Mouse (Mus musculus): ENCODE results near the gene Cacng4. TPM values are rescaled to one million over a fixed set of nuclear protein-coding genes. Genes with fewer than 3 reads are reported as not detected.
A peak's percentile ranks its signal among the peaks of the same experiment; 100 is the strongest.

Gene Cacng4
- polyA plus RNA-seq, 1 experiment from 2014 or later, result 3.8 TPM

DNA sequence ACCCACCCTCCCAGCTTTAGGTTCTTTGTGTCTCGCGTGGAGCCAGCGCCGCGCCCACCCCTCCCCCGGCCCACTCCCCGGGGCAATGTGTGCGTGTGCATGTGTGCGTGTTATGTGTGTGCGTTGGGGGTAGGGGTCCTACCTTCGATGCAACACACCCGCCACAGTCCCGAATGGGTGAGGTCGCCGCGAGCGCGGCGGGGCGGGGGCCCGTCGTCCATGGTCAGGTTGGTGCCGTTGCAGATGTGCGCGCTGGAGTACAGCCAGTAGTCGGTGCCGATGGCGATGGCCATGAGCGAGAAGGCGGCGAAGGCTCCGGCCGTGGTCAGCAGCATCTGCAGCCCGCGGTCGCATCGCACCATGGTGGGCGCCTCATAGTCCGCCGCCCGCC is 259 bp downstream of the Cacng4 start:
- peak overlapping the region; percentile 99 for H3K4me2 ChIP-seq (replicated peaks)
- peak overlapping the region; percentile 66 for H3K4me3 ChIP-seq (replicated peaks)
- H3K9ac ChIP-seq, result peak overlapping the region; percentile 21; the same call in 1 of the 2 replicates
- H3K27me3 ChIP-seq, result peaks cover 45% of the 10 kb centered on the region
- peaks cover 33% of the 10 kb centered on the region for H3K4me1 ChIP-seq
- no peak overlapping the region for H3K27ac ChIP-seq (replicated peaks)
- no peaks in the 10 kb centered on the region for H3K36me3 ChIP-seq
- no peak for ATAC-seq (ENCODE audit: insufficient number of reproducible peaks, low FRiP score, low TSS enrichment, low read depth)
- 0% methylated on average over 40 of the region's 41 CpGs for WGBS
- H3K9me3 ChIP-seq (replicated peaks), result no peaks in the 10 kb centered on the region

DNA sequence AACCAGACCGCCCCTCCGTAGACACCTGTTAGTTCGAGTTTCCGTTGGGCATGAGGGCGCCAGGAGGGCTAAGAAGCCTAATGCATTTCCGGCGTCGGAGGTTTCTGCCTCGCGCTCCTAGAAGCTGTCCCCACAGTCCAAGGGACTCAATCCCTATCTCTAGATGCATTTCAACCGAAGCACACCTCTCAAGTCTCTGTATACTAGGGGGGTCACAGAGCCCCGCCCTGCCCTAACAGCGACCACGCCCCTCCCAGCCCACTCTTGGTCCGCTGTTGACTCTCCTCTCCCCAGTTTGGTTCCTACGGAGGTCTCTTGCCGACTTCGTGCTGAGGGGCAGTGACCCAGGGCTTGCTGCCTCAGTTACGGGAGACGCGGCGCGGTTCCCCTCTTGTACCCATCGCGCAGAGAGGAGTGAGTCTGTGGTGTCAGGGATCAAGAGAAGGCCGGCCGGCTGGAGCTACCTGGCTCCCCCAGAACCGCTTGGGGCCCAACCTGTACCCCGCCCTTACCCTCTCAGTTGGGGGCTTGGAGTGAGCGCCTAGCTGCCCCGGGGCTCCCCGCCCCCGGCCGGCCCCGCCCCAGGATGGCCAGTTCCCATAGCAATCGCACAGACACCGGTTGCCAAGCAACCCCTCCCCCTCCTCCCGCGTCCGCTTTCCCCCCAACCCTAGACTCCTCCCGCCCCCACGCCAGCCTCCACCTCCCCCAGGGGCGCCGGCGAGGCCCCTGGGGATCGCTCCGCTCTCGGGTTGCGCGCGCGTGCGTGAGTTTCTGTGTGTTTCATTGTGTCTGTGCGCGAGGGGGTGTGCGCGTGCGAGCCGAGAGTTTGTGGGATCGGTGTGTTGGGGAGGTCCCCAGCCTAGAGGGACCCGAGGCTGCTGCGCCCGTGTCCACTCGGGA is 906 bp downstream of the Cacng4 start:
- WGBS, result under 1% methylated on average over 64 of the region's 64 CpGs
- peaks cover 40% of the 10 kb centered on the region for H3K27me3 ChIP-seq
- H3K4me2 ChIP-seq (replicated peaks), result peak overlapping the region; percentile 99
- H3K4me3 ChIP-seq (replicated peaks), result peak overlapping the region; percentile 66
- no peaks in the 10 kb centered on the region for H3K9me3 ChIP-seq (replicated peaks)
- peak overlapping the region; percentile 21 for H3K9ac ChIP-seq
- no peak overlapping the region for H3K27ac ChIP-seq (replicated peaks)
- H3K36me3 ChIP-seq, result no peaks in the 10 kb centered on the region
- ATAC-seq (ENCODE audit: insufficient number of reproducible peaks, low FRiP score, low TSS enrichment, low read depth), result peak; percentile 27
- H3K4me1 ChIP-seq, result peaks cover 33% of the 10 kb centered on the region

- Histone ChIP-seq H3K27me3 (peaks cover 26% of the 10 kb centered on the region), H3K36me3 (no peaks in the 10 kb centered on the region), H3K4me2 (replicated peaks) (0 out of 2 replicates have a peak overlapping the region, but pooled peaks have one; percentile 99), H3K4me1 (peaks cover 33% of the 10 kb centered on the region), H3K9me3 (replicated peaks) (no peaks in the 10 kb centered on the region), H3K4me3 (replicated peaks) (no peak overlapping the region), H3K27ac (replicated peaks) (no peak overlapping the region), H3K9ac (no peak overlapping the region)
- ATAC-seq (ENCODE audit: insufficient number of reproducible peaks, low FRiP score, low TSS enrichment, low read depth), result no peak
- WGBS, result 21% methylated on average over 9 of the region's 9 CpGs
Measured at GRCm38 (mm10) chr11:107792136-107792535, 2.2 kb downstream of the Cacng4 start.

GRCm38 (mm10) chr11:107785761-107786160 is 8.6 kb downstream of the Cacng4 start:
- no peak overlapping the region for H3K4me2 ChIP-seq (replicated peaks)
- H3K27me3 ChIP-seq, result no peaks in the 10 kb centered on the region
- H3K4me3 ChIP-seq (replicated peaks), result no peak overlapping the region
- WGBS, result 77% methylated on average over 3 of the region's 3 CpGs
- H3K9me3 ChIP-seq (replicated peaks), result no peaks in the 10 kb centered on the region
- H3K36me3 ChIP-seq, result no peaks in the 10 kb centered on the region
- H3K27ac ChIP-seq (replicated peaks), result no peak overlapping the region
- no peak overlapping the region for H3K9ac ChIP-seq
- H3K4me1 ChIP-seq, result no peaks in the 10 kb centered on the region
- no peak for ATAC-seq (ENCODE audit: insufficient number of reproducible peaks, low FRiP score, low TSS enrichment, low read depth)

DNA sequence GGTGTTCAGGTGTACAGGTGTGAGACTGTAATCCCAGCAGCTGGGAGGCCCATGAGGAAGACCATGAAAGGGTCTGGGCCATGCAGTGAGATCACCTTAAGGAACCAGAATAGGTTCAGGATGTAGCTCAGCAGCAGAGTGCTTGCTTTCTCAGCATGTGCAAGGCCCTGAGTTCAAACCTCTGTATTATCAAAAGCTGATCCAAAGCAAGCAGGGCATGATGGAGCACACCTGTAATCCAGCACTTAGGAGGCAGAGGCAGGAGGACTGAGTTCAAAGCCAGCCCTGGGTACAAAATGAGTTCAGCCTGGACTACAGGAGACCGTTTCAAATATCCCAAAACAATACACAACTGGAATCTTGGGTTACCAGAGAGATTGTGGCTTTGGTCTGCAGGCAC is 9.1 kb downstream of the Cacng4 start:
- H3K27ac ChIP-seq (replicated peaks), result no peak overlapping the region
- H3K36me3 ChIP-seq, result no peaks in the 10 kb centered on the region
- no peak overlapping the region for H3K4me2 ChIP-seq (replicated peaks)
- H3K9me3 ChIP-seq (replicated peaks), result no peaks in the 10 kb centered on the region
- H3K9ac ChIP-seq, result no peak overlapping the region
- WGBS, result 63% methylated on average over 1 of the region's 1 CpGs
- H3K4me1 ChIP-seq, result no peaks in the 10 kb centered on the region
- no peak overlapping the region for H3K4me3 ChIP-seq (replicated peaks)
- H3K27me3 ChIP-seq, result no peaks in the 10 kb centered on the region
- ATAC-seq (ENCODE audit: insufficient number of reproducible peaks, low FRiP score, low TSS enrichment, low read depth), result no peak

DNA sequence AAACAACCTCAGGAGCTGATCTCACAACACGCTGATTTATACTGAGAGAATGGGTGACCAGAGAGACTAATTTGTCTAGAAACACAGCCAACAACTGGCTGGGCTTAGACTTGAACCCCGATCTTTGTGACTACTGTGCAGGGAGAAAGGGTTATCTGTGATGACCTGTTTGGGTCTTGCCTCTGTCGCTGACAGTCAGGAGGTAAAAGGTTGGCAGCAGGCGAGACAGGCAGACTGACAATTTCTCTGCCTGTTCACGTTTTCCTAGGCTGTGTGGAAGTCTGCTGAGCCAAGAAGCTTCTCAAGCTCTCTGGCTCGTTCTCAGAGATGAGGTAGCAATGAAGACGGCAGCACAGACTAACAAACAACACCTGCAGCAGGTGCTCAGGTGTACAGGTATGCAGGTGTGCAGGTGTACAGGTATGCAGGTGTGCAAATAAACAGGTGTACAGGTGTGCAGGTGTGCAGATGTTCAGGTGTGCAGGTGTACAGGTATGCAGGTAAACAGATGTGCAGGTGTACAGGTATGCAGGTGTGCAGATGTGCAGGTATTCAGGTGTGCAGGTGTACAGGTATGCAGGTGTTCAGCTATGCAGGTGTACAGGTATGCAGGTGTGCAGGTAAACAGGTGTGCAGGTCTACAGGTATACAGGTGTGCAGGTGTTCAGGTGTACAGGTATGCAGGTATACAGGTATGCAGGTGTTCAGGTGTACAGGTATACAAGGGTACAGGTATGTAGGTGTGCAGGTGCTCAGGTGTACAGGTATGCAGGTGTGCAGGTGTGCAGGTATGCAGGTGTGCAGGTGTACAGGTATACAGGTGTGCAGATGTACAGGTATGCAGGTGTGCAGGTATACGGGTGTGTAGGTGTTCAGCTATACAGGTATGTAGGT is 10.2 kb downstream of the Cacng4 start:
- Histone ChIP-seq H3K4me1 (no peaks in the 10 kb centered on the region), H3K27ac (replicated peaks) (no peak overlapping the region), H3K9me3 (replicated peaks) (no peaks in the 10 kb centered on the region), H3K9ac (no peak overlapping the region), H3K4me2 (replicated peaks) (no peak overlapping the region), H3K36me3 (no peaks in the 10 kb centered on the region), H3K4me3 (replicated peaks) (no peak overlapping the region), H3K27me3 (no peaks in the 10 kb centered on the region)
- WGBS, result 83% methylated on average over 8 of the region's 8 CpGs
- ATAC-seq (ENCODE audit: insufficient number of reproducible peaks, low FRiP score, low TSS enrichment, low read depth), result no peak

DNA sequence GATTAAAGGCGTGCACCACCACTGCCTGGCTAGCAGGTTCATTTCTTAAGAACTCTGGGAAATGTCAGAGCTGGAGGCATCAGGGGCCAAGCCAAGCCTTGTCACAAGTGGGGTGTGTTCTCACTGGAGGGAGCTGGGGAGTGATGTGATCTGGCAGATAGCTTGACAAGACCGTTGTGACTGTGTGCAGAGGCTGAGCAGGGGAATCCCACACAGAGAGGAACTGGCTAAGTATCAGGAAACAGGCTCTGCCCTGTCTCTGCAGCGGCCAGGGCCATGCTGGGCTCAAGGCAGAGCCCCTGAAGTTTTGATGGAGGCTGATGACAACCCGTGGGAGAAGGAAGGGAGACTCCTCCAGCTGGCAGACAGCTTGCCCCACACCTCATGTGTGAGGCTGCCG is 11.8 kb downstream of the Cacng4 start:
- no peak overlapping the region for H3K9ac ChIP-seq
- WGBS, result 51% methylated on average over 5 of the region's 5 CpGs
- no peaks in the 10 kb centered on the region for H3K4me1 ChIP-seq
- H3K36me3 ChIP-seq, result no peaks in the 10 kb centered on the region
- H3K27ac ChIP-seq (replicated peaks), result no peak overlapping the region
- no peak for ATAC-seq (ENCODE audit: insufficient number of reproducible peaks, low FRiP score, low TSS enrichment, low read depth)
- no peak overlapping the region for H3K4me3 ChIP-seq (replicated peaks)
- no peaks in the 10 kb centered on the region for H3K27me3 ChIP-seq
- no peaks in the 10 kb centered on the region for H3K9me3 ChIP-seq (replicated peaks)
- H3K4me2 ChIP-seq (replicated peaks), result no peak overlapping the region

DNA sequence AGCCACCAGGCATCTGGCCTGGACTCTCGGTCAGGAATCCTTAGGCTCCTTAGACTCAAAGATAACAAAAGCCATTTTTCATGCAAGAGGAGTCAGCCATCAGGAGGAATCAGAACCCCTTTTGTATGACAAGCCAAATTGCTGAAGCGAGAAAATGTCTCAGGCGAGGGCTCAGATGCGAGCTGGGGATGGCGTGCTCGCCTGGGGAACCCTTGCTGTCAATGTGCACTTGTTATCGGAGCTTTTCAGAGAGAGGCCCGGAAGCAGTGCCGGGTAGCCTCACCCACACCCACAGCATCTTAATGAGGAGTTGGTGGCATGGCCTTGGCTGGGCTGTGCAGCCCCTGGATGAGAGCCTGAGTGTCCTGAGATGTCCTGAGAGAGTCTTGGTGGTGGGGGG is 15.5 kb downstream of the Cacng4 start:
- no peak for ATAC-seq (ENCODE audit: insufficient number of reproducible peaks, low FRiP score, low TSS enrichment, low read depth)
- Histone ChIP-seq H3K4me1 (peaks cover 7% of the 10 kb centered on the region; the same call in 1 of the 2 replicates), H3K4me3 (replicated peaks) (no peak overlapping the region), H3K27me3 (no peaks in the 10 kb centered on the region), H3K36me3 (no peaks in the 10 kb centered on the region), H3K9ac (no peak overlapping the region), H3K9me3 (replicated peaks) (no peaks in the 10 kb centered on the region), H3K27ac (replicated peaks) (no peak overlapping the region), H3K4me2 (replicated peaks) (no peak overlapping the region)
- WGBS, result 67% methylated on average over 9 of the region's 9 CpGs

DNA sequence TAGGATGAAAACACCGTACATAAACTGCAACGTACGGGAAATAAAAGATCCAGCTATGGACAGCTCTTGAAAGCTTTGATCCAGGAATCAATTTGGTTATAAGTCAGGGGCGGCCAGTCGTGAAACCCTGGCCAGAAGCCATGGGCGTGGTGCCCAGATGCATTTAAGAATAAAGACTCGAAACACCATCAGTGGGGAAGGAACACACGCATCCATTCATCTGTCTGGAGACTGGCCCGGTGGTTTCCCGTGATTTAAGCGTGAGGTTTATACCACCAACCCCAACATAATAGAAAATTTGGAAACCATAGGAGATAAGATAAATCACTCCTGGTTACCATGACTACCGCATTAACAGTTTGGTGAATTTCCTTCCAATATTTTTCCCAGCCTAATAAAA is 16.9 kb downstream of the Cacng4 start:
- H3K27me3 ChIP-seq, result no peaks in the 10 kb centered on the region
- ATAC-seq (ENCODE audit: insufficient number of reproducible peaks, low FRiP score, low TSS enrichment, low read depth), result no peak
- no peaks in the 10 kb centered on the region for H3K36me3 ChIP-seq
- H3K9ac ChIP-seq, result no peak overlapping the region
- peaks cover 10% of the 10 kb centered on the region; the same call in 1 of the 2 replicates for H3K4me1 ChIP-seq
- no peak overlapping the region for H3K4me2 ChIP-seq (replicated peaks)
- H3K9me3 ChIP-seq (replicated peaks), result no peaks in the 10 kb centered on the region
- no peak overlapping the region for H3K27ac ChIP-seq (replicated peaks)
- H3K4me3 ChIP-seq (replicated peaks), result no peak overlapping the region
- 49% methylated on average over 12 of the region's 12 CpGs for WGBS

- 39% methylated on average over 8 of the region's 8 CpGs for WGBS
- Histone ChIP-seq H3K4me2 (replicated peaks) (no peak overlapping the region), H3K4me1 (peaks cover 13% of the 10 kb centered on the region; the same call in 1 of the 2 replicates), H3K9me3 (replicated peaks) (no peaks in the 10 kb centered on the region), H3K27me3 (no peaks in the 10 kb centered on the region), H3K9ac (no peak overlapping the region), H3K36me3 (no peaks in the 10 kb centered on the region), H3K4me3 (replicated peaks) (no peak overlapping the region), H3K27ac (replicated peaks) (no peak overlapping the region)
- ATAC-seq (ENCODE audit: insufficient number of reproducible peaks, low FRiP score, low TSS enrichment, low read depth), result no peak
Measured at GRCm38 (mm10) chr11:107773312-107773711, 21.0 kb downstream of the Cacng4 start.

- 62% methylated on average over 6 of the region's 6 CpGs for WGBS
- Histone ChIP-seq H3K27ac (replicated peaks) (no peak overlapping the region), H3K4me3 (replicated peaks) (no peak overlapping the region), H3K4me2 (replicated peaks) (no peak overlapping the region), H3K36me3 (no peaks in the 10 kb centered on the region), H3K9ac (no peak overlapping the region), H3K9me3 (replicated peaks) (no peaks in the 10 kb centered on the region), H3K4me1 (peaks cover 8% of the 10 kb centered on the region; the same call in 1 of the 2 replicates), H3K27me3 (no peaks in the 10 kb centered on the region)
- no peak; the same call in 1 of the 2 replicates for ATAC-seq (ENCODE audit: insufficient number of reproducible peaks, low FRiP score, low TSS enrichment, low read depth)
Measured at GRCm38 (mm10) chr11:107772002-107772401, 22.4 kb downstream of the Cacng4 start.

All from embryonic facial prominence, embryonic 15.5 days (tissue).